Mouse (Mus musculus): ENCODE data around the gene Trpd52l3.

Trpd52l3 gene

DNA sequence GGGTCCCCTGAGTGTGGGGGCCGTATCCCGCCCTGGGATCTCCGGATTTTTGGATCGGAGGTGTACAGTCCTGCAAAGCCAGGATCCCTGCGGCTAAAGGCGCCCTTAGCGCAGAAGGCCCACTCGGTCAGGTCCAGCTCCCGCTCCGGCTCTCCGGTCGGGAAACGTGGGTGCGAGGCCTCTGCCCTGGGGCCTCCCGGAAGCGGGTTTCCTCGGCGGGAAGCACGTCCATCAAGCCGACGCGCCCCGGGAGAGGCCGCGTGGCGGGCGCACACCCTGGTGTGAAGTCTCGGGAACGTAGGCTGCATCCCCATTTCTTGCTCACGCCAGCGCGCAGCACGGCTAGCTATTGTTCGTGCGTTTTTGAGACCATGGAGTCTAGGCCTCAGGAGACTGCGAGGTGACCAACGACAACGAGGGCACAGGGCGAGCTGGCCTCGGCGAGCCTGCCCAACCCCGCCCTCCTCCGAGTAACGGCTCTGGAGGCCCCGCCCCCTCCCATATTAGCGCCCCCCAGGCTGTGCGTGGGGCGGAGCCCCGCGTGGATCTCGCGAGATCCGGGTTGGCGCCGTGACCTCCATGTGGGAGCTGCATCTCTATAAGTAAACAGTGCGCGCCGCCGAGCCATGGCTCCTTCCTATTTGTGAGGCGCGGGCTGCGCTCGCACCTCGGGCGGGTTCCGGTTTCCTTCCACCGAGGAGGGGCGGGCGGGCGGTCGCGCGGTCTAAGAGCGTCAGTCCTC is 26.5 kb downstream of the Trpd52l3 start, which contains the start of gene Uhrf2:
Uhrf2 (plus strand) TSS at position 620 of the 742 bp plus-strand sequence.
- CTCF ChIA-PET: interaction anchor here (0.7 kb wide), 1 partner anchor 26 kb away, joined by 4 read pairs; no protein-coding TSS in a partner anchor

DNA sequence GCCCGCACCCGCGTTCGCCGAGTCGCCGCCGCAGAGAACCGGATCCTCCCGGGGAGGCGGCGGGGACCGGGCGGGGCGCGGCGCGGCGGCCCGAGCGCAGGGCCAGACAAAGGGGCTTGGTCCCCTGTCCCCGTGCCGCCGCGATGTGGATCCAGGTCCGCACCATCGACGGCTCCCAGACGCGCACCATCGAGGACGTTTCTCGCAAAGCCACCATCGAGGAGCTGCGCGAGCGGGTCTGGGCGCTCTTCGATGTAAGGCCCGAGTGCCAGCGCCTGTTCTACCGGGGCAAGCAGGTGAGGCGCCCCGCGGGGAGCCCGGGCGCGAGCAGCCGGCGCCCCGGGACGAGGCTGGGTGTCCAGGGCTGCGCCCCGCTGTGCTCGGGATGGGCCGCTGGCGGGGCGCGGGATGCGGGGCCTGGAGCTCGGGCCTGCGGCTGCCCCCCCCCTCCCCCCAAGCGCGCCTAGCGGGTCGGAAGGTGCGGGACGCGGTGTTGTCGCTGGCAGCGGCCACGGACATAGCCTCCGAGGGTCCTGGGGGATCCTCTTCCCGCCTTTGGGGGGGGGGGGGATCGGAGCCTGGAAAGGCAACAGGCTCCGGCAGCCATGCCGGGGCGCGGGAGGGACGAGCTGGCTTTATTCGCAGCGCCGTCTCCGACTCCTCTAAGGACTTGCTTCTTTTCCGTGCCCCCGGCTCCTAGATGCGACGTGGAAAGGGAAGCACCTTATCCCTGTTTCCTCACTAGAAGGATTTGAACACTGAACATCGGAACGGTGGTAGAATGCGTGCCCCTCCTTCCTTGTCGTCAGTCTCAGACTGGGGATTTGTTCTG is 27.3 kb downstream of the Trpd52l3 start:
- CTCF ChIA-PET: interaction anchor here (0.6 kb wide), 1 partner anchor 322 kb away, joined by 6 read pairs; no protein-coding TSS in a partner anchor

DNA sequence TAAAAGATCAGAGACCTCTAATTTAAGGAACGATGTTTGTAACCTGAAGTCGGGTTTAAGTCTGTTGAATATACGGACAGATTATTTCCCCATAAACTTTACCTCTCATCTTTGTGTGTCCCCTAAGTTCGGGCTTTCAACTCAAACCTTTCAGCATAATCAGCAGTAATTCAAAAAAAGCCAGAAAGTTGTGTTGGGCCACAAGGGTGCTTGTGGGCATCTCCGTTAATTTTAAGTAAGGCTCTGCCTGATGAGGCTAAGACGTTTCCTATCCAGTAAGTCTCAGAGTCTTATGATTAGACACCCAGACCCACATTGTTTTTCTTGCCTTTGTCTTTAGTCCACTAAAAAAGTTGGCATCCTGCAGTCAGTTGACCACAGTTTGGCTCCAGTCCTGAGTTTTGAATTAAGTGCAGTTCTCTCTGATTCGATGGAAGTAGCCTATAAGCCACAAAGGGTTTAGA is 27.9 kb downstream of the Trpd52l3 start:
- CTCF ChIA-PET: interaction anchor here (0.6 kb wide), 1 partner anchor 323 kb away, joined by 6 read pairs; no protein-coding TSS in a partner anchor

DNA sequence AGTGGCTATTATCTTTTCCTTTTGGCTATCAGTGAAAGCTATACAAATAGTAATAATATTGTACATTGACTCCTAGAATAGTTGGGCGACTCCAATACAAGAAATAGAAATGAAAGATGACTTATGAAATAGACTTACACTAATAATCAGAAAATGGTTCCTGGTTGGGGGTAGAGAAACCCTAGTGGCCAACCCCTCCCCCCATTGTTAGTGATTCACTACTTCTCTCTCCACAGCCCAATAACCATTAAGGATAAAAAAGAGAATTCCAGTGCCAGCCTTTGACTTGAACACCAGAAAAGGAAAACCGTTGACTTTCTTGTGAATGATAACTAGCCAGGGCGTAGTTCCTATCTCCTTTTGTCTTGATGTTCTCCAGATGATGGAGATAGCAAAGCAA is 28.6 kb downstream of the Trpd52l3 start:
- CTCF ChIA-PET: no interaction called here

DNA sequence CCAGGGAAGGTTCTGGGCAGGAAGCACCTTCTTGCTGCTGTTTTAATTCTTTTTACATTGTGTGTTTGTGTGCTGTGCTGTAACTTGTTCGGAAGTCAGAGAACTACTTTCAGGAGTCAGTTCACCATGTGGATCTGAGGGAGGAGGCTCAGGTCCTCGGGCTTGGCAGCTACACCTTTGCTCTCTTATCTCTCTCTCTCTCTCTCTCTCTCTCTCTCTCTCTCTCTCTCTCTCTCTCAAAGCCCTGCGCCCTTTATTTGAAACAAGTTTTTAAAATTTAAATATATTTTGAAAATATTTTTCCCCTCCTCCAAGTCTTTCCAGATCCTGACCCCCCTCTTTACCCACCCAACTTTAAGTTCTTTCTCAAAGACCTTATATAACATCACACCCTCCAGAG is 31.8 kb downstream of the Trpd52l3 start:
- CTCF ChIA-PET: interaction anchor here (0.7 kb wide), 1 partner anchor 1795 kb away, joined by 7 read pairs; no protein-coding TSS in a partner anchor

DNA sequence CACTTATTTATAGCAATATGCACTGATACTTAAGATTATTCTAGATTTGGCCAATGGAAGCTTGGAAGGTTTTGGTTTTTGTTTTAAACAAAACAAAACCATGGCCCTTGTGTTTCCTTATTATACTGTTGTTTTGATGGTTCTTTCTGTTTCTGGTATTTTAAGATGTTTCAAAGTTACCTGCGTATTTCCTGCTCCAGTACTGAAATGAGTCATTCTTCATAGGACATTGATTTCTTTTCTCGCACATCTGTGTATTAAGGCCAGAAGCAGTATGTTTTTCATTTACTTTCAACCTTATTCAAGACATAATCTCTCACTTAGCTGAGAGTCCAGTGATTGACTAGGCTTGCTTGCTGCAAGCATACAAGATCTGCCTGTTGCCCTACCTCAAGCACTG is 40.1 kb downstream of the Trpd52l3 start:
- CTCF ChIA-PET: no interaction called here

DNA sequence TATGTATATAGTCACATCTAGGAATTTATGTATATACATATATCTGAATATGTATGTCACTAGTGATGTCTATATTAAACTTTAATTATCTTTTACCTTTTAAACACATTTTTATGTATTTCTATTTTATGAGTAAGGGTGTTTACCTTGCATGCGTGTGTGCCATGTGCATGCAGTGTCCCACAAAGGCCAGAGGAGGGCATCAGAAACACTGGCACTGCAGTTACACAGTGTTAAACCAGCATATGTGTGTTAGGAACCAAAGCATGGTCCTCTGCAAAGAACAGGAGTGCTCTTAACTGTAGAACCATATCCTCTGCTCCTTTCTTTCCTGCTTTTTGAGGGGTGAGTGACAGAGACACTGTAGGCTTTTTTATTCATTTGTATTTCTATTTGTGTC is 41.0 kb downstream of the Trpd52l3 start:
- CTCF ChIA-PET: no interaction called here

DNA sequence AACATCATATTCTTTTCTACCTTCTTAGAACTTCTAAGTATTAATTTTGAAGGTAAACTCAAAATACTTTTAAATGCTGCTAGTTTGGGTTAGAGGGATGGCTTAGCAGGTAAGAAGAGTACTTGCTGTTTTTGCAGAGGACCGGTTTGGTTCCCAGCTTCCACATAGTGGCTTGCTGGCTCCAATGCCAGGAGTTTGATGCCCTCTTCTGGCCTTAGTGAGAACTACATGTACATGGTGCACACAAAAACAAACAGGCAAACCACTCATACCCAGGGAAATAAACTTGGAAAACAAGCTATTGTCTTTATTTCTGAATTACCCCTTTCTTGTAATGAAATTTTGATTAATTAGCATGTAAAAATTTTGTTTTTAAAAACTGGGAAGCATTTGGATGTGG is 42.3 kb downstream of the Trpd52l3 start:
- CTCF ChIA-PET: interaction anchor here (1.0 kb wide), 2 partner anchors 11 to 97 kb away, joined by 3 to 4 read pairs; no protein-coding TSS in a partner anchor

DNA sequence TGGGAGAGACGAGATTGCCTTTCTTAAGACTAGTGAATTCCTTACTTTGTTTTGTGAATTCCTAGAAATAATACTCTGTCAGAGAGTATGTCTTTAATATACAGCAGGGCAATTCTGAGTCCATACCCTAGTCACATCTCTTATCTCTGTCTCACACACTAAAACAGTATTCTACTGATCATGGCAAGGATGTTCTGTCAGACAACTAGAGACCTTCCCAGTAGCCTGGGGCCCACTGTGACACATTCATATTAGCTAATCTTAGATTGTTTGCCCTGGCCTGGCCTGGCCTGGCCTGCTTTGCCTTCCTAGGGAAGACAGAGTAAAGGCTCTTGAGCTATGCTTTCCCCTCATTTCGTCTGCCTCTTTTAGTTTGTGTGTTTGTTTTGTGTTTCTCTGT is 47.0 kb downstream of the Trpd52l3 start:
- CTCF ChIA-PET: interaction anchor here (1.0 kb wide), 1 partner anchor 13 kb away, joined by 3 read pairs; no protein-coding TSS in a partner anchor

DNA sequence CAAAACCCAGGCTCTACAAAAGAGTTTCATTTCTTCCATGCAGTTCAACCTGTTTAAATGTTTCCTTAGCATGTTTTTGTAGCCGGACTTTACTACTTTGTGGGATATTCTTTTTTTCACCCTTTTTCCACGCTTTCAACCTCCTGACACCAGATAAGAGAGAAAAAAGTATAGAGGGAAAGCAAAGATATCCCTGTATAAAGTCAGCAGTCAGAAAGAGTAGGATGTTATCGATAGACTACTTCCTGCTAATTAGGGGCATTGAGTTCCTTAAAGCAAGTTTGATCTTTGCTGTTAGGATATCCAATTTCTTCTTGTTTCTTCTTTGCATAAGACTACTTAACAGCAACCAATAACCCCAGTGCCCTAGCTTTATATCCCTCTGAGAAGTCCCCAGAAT is 47.9 kb downstream of the Trpd52l3 start:
- CTCF ChIA-PET: no interaction called here

DNA sequence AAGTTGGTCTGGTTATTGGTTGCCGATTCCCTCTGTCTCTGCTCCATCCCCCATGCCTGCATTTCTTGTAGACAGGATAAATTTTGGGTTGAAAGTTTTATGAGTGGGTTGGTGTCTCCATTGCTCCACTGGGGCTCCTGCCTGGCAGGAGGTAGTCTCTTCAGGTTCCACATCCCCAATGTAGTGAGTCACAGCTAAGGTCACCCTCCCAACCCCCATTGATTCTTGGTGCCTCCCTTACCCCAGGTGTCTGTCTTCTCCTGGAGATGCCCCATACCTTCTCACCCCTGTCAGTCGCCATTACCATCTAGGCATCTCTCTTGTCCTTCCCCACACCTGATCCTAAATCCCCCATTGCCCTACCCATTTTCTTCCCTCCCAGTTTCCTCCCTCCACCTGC is 50.6 kb downstream of the Trpd52l3 start:
- CTCF ChIA-PET: no interaction called here

All from spleen, embryonic (tissue).